ENCODE assay signal across 20 mouse cellular contexts in the genomic region with DNA sequence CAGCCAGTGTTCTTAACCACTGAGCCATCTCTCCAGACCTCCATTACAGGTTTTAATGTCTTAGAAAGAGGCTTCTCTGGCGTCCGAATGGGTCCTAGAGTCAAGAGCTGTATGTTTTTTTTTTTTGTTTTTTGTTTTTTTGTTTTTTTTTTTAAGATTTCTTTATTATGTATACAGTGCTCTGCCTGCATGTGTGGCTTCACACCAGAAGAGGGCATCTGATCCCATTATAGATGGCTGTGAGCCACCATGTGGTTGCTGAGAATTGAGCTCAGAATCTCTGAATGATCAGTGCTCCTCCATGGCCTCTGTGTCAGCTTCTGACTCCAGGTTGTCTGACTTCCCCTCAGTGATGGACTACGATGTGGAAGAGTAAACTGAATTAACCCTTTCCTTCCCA.
"Had no signal": no experiment of that assay in that cellular context is flagged by ENCODE, and none has a peak within 500 bp of the region (broad histone marks: within the 10 kb centered on the region; RNA-seq: fewer than 3 reads in every experiment).

No protein-coding gene starts in this region.

- H3K4me2 ChIP-seq: liver, embryonic 11.5 days; liver, embryonic 15.5 days; lung, embryonic 15.5 days; midbrain, embryonic 11.5 days; neural tube, embryonic 13.5 days; stomach, embryonic 15.5 days had no signal

- DNase-seq: kidney, adult 18-20 months; kidney, adult 9 months; kidney, postnatal 25 days; lung, adult 18-20 months; lung, postnatal 10 days; lung, postnatal 36 days; midbrain, embryonic 14.5 days; retina, postnatal 1 day; right cerebral cortex, postnatal 25 days; spleen, adult 18-20 months; thymus, postnatal 25 days had no signal

- H3K9me3 ChIP-seq: liver, embryonic 15.5 days; lung, embryonic 15.5 days; stomach, embryonic 15.5 days had no signal

- H3K27me3 ChIP-seq: liver, embryonic 15.5 days; lung, embryonic 15.5 days; neural tube, embryonic 13.5 days; stomach, embryonic 15.5 days had no signal

- H3K27ac ChIP-seq: kidney, postnatal 0 days; liver, embryonic 15.5 days; lung, embryonic 15.5 days; neural tube, embryonic 13.5 days; stomach, embryonic 15.5 days had no signal

- H3K4me1 ChIP-seq: liver, embryonic 15.5 days; lung, embryonic 15.5 days; megakaryocyte, embryonic 14.5 days; neural tube, embryonic 13.5 days; stomach, embryonic 15.5 days had no signal

- H3K4me3 ChIP-seq: liver, embryonic 15.5 days; lung, embryonic 15.5 days; megakaryocyte, embryonic 14.5 days; myocyte; neural tube, embryonic 13.5 days; stomach, embryonic 15.5 days had no signal

- H3K9ac ChIP-seq: liver, embryonic 15.5 days; lung, embryonic 15.5 days; neural tube, embryonic 13.5 days; stomach, embryonic 15.5 days had no signal

- H3K36me3 ChIP-seq: liver, embryonic 15.5 days; lung, embryonic 15.5 days; neural tube, embryonic 13.5 days; stomach, embryonic 15.5 days had no signal
